Mouse (Mus musculus): ENCODE results near the gene Vps54. TPM values are rescaled to one million over a fixed set of nuclear protein-coding genes. Genes with fewer than 3 reads are reported as not detected.

Vps54 gene
- polyA plus RNA-seq, 1 experiment, result 6.3 TPM

- no peaks in the 10 kb centered on the region for H3K27me3 ChIP-seq (ENCODE audit: control insufficient read depth, insufficient read depth, insufficient read length)
- TF ChIP-seq MYOD1 (IDR thresholded peaks at IDR 0.05; ENCODE audit: control insufficient read depth, insufficient read length, low read depth) (no peak), USF1 (IDR thresholded peaks at IDR 0.05; ENCODE audit: low read depth) (no peak), CTCF (IDR thresholded peaks at IDR 0.05; ENCODE audit: control insufficient read depth, insufficient read depth, insufficient read length) (no peak), FOSL1 (IDR thresholded peaks at IDR 0.05; ENCODE audit: insufficient read depth, low read length, poor library complexity, severe bottlenecking) (no peak), MYOG (IDR thresholded peaks at IDR 0.05; ENCODE audit: control insufficient read depth, extremely low read depth, insufficient read length) (no peak), CEBPB (IDR thresholded peaks at IDR 0.05; ENCODE audit: low read depth) (no peak), MAX (IDR thresholded peaks at IDR 0.05) (no peak)
- H3K36me3 ChIP-seq (ENCODE audit: control insufficient read depth, insufficient read depth), result peaks cover 61% of the 10 kb centered on the region
- no peak overlapping the region for H3K4me3 ChIP-seq (ENCODE audit: insufficient read depth, poor library complexity, severe bottlenecking)
- no peak overlapping the region for H3ac ChIP-seq (ENCODE audit: control insufficient read depth, insufficient read length, low read depth)
- H3K79me3 ChIP-seq (ENCODE audit: low read depth), result no peaks in the 10 kb centered on the region
- no peaks in the 10 kb centered on the region for H3K79me2 ChIP-seq (ENCODE audit: control insufficient read depth, insufficient read depth)
Measured at GRCm38 (mm10) chr11:21326770-21327169, 87.7 kb downstream of the Vps54 start.

DNA sequence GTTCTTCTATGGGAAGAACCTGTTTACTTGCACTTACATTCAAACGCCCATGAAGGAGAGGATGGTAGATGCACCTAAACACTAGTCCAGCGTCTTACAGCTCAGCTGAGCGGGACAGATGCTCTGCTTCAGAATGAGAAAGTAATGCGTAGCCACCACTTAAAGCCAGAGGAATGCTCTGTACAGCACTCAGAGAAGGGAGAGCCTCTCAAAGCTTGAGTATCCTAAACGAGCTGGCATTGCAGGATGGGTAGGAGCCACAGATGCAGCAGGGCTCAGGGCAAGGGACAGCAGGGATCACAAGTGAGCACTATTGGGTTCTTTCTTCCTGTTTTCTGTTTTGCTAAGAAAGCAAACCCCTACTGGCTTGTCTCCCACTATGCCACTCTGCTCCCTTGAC, 88.4 kb downstream of the Vps54 start:
- H3K36me3 ChIP-seq (ENCODE audit: control insufficient read depth, insufficient read depth), result peaks cover 59% of the 10 kb centered on the region
- TF ChIP-seq MYOD1 (IDR thresholded peaks at IDR 0.05; ENCODE audit: control insufficient read depth, insufficient read length, low read depth), result no peak
- TF ChIP-seq CEBPB (IDR thresholded peaks at IDR 0.05; ENCODE audit: low read depth), result no peak
- no peak for TF ChIP-seq CTCF (IDR thresholded peaks at IDR 0.05; ENCODE audit: control insufficient read depth, insufficient read depth, insufficient read length)
- no peak for TF ChIP-seq FOSL1 (IDR thresholded peaks at IDR 0.05; ENCODE audit: insufficient read depth, low read length, poor library complexity, severe bottlenecking)
- no peak overlapping the region for H3ac ChIP-seq (ENCODE audit: control insufficient read depth, insufficient read length, low read depth)
- H3K27me3 ChIP-seq (ENCODE audit: control insufficient read depth, insufficient read depth, insufficient read length), result no peaks in the 10 kb centered on the region
- H3K4me3 ChIP-seq (ENCODE audit: insufficient read depth, poor library complexity, severe bottlenecking), result no peak overlapping the region
- H3K79me3 ChIP-seq (ENCODE audit: low read depth), result no peaks in the 10 kb centered on the region
- H3K79me2 ChIP-seq (ENCODE audit: control insufficient read depth, insufficient read depth), result no peaks in the 10 kb centered on the region

DNA sequence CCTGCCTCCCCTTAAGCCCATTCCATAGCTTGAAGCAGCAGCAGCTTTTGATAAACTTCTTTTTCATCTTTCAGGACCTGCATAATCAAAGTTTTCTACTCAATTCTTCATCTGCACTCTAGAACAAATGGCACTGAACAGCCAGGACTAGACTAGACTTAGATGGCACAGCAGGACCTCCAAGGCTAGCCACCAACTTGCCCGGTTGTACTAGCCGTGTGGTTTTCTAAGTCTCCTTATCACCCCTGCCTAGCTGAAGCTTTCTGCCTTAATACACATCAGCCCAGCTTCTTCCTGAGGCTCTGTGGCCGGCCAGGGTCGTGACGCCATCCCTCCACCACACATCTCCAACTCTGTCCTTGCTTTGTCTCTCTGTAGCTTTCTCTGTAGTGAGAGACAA, 89.1 kb downstream of the Vps54 start:
- Histone ChIP-seq H3K36me3 (ENCODE audit: control insufficient read depth, insufficient read depth) (peaks cover 58% of the 10 kb centered on the region), H3K27me3 (ENCODE audit: control insufficient read depth, insufficient read depth, insufficient read length) (no peaks in the 10 kb centered on the region), H3K79me3 (ENCODE audit: low read depth) (no peaks in the 10 kb centered on the region), H3K79me2 (ENCODE audit: control insufficient read depth, insufficient read depth) (no peaks in the 10 kb centered on the region), H3ac (ENCODE audit: control insufficient read depth, insufficient read length, low read depth) (no peak overlapping the region), H3K4me3 (ENCODE audit: insufficient read depth, poor library complexity, severe bottlenecking) (no peak overlapping the region)
- TF ChIP-seq USF1 (IDR thresholded peaks at IDR 0.05; ENCODE audit: low read depth) (no peak), MYOD1 (IDR thresholded peaks at IDR 0.05; ENCODE audit: control insufficient read depth, insufficient read length, low read depth) (no peak), CEBPB (IDR thresholded peaks at IDR 0.05; ENCODE audit: low read depth) (no peak), CTCF (IDR thresholded peaks at IDR 0.05; ENCODE audit: control insufficient read depth, insufficient read depth, insufficient read length) (no peak)

DNA sequence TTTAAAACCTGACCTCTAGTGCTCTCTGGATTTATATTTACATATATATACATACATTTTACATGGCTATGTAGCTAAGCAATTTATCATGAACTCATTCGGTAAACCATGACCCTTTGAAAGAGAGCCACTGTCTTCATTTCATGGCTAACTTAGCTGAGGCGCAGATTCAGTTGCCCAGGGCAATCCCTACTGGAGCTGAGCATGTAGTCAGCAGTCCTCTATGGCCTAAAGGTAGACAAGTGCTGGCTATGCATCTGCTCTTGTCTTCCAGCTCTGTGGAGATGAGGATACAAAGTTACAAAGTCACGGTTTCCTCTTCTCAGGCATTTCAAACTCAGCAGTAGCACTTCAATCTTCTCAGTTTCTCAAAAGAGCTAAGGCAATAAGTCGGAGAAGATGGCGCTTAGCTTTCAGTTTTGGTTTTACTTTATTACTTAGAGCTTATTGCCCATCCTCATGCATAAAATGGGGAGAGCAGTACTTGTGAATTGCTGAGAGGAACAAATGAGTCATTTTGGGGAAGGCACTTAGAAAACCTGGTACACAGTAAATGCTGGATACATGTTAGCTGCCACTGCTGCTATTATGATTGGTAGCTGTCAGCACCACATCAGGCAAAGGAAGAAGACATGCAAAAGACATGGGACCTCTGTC, 93.7 kb downstream of the Vps54 start:
- H3K36me3 ChIP-seq (ENCODE audit: control insufficient read depth, insufficient read depth), result peaks cover 47% of the 10 kb centered on the region
- H3ac ChIP-seq (ENCODE audit: control insufficient read depth, insufficient read length, low read depth), result no peak overlapping the region
- H3K4me3 ChIP-seq (ENCODE audit: insufficient read depth, poor library complexity, severe bottlenecking), result no peak overlapping the region
- TF ChIP-seq MYOG (IDR thresholded peaks at IDR 0.05; ENCODE audit: control insufficient read depth, extremely low read depth, insufficient read length), result no peak
- no peak for TF ChIP-seq CEBPB (IDR thresholded peaks at IDR 0.05; ENCODE audit: low read depth)
- TF ChIP-seq CTCF (IDR thresholded peaks at IDR 0.05; ENCODE audit: control insufficient read depth, insufficient read depth, insufficient read length), result no peak
- TF ChIP-seq USF1 (IDR thresholded peaks at IDR 0.05; ENCODE audit: low read depth), result no peak
- no peak for TF ChIP-seq MAX (IDR thresholded peaks at IDR 0.05)
- no peak for TF ChIP-seq FOSL1 (IDR thresholded peaks at IDR 0.05; ENCODE audit: insufficient read depth, low read length, poor library complexity, severe bottlenecking)
- no peaks in the 10 kb centered on the region for H3K27me3 ChIP-seq (ENCODE audit: control insufficient read depth, insufficient read depth, insufficient read length)
- no peaks in the 10 kb centered on the region for H3K79me2 ChIP-seq (ENCODE audit: control insufficient read depth, insufficient read depth)
- H3K79me3 ChIP-seq (ENCODE audit: low read depth), result no peaks in the 10 kb centered on the region

GRCm38 (mm10) chr11:21337855-21338254, 98.8 kb downstream of the Vps54 start:
- Histone ChIP-seq H3K36me3 (ENCODE audit: control insufficient read depth, insufficient read depth) (peaks cover 8% of the 10 kb centered on the region), H3ac (ENCODE audit: control insufficient read depth, insufficient read length, low read depth) (no peak overlapping the region), H3K27me3 (ENCODE audit: control insufficient read depth, insufficient read depth, insufficient read length) (no peaks in the 10 kb centered on the region), H3K79me3 (ENCODE audit: low read depth) (no peaks in the 10 kb centered on the region), H3K79me2 (ENCODE audit: control insufficient read depth, insufficient read depth) (no peaks in the 10 kb centered on the region), H3K4me3 (ENCODE audit: insufficient read depth, poor library complexity, severe bottlenecking) (no peak overlapping the region)
- TF ChIP-seq USF1 (IDR thresholded peaks at IDR 0.05; ENCODE audit: low read depth), result no peak
- no peak for TF ChIP-seq CEBPB (IDR thresholded peaks at IDR 0.05; ENCODE audit: low read depth)
- TF ChIP-seq FOSL1 (IDR thresholded peaks at IDR 0.05; ENCODE audit: insufficient read depth, low read length, poor library complexity, severe bottlenecking), result no peak
- no peak for TF ChIP-seq CTCF (IDR thresholded peaks at IDR 0.05; ENCODE audit: control insufficient read depth, insufficient read depth, insufficient read length)
- TF ChIP-seq MYOD1 (IDR thresholded peaks at IDR 0.05; ENCODE audit: control insufficient read depth, insufficient read length, low read depth), result no peak
- TF ChIP-seq MYOG (IDR thresholded peaks at IDR 0.05; ENCODE audit: control insufficient read depth, extremely low read depth, insufficient read length), result no peak
- TF ChIP-seq MAX (IDR thresholded peaks at IDR 0.05), result no peak

DNA sequence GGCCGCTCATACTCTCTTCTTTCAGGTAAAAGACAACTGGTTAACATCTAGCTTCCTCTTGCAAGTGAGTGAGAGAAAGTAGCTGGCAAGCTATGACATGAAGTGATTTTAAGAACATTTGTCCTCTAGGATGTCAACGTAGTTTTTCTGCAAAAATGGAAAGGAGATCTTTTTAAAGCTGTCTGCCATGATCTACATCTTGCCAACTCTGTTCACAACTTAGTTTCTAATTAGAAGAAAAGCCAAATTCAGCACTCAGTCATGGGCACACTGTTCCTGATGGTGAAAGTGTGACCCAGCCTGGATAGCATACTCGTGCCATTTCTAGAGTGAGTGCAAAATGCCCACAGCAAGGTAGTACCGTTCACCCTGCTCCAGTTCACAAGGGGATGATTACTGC, 100.0 kb downstream of the Vps54 start:
- H3K4me3 ChIP-seq (ENCODE audit: insufficient read depth, poor library complexity, severe bottlenecking), result no peak overlapping the region
- no peak overlapping the region for H3ac ChIP-seq (ENCODE audit: control insufficient read depth, insufficient read length, low read depth)
- no peaks in the 10 kb centered on the region for H3K36me3 ChIP-seq (ENCODE audit: control insufficient read depth, insufficient read depth)
- no peaks in the 10 kb centered on the region for H3K27me3 ChIP-seq (ENCODE audit: control insufficient read depth, insufficient read depth, insufficient read length)
- TF ChIP-seq MAX (IDR thresholded peaks at IDR 0.05) (no peak), USF1 (IDR thresholded peaks at IDR 0.05; ENCODE audit: low read depth) (no peak), CEBPB (IDR thresholded peaks at IDR 0.05; ENCODE audit: low read depth) (no peak), MYOD1 (IDR thresholded peaks at IDR 0.05; ENCODE audit: control insufficient read depth, insufficient read length, low read depth) (no peak), FOSL1 (IDR thresholded peaks at IDR 0.05; ENCODE audit: insufficient read depth, low read length, poor library complexity, severe bottlenecking) (no peak), MYOG (IDR thresholded peaks at IDR 0.05; ENCODE audit: control insufficient read depth, extremely low read depth, insufficient read length) (no peak), CTCF (IDR thresholded peaks at IDR 0.05; ENCODE audit: control insufficient read depth, insufficient read depth, insufficient read length) (no peak)
- no peaks in the 10 kb centered on the region for H3K79me2 ChIP-seq (ENCODE audit: control insufficient read depth, insufficient read depth)
- H3K79me3 ChIP-seq (ENCODE audit: low read depth), result no peaks in the 10 kb centered on the region

All from C2C12 (cell line).